Mouse (Mus musculus): ENCODE data around the gene Bbs1.
"Not testable (repeated sequence)": the region's sequence is repeated elsewhere in the genome, so short reads cannot be mapped to it uniquely, and the experiment has no call there.

GRCm38 (mm10) chr19:4948641-4949040 is 42.2 kb upstream of the Bbs1 start:
- not testable (repeated sequence) for TF ChIP-seq CTCF (IDR thresholded peaks at IDR 0.05; ENCODE audit: borderline replicate concordance, insufficient read depth, low read length); POLR2A (IDR thresholded peaks at IDR 0.05; ENCODE audit: low read depth, low read length)
